Mouse (Mus musculus) liver, adult 2 months (tissue): ENCODE measurements around the gene Epb41l3.

Experiments
- CTCF ChIP-seq: fragments of 200-500 bp; IDR thresholded peaks from 2 replicates; pipeline ENCODE4 v1.5.1; 2011; ENCODE audit warnings: low read depth, low read length, control low read depth
- POLR2A ChIP-seq: fragments of 200-500 bp; IDR thresholded peaks from 2 replicates; pipeline ENCODE4 v1.6.1; 2011; ENCODE audit warnings: low read length, control low read depth; ENCODE audit not compliant: insufficient read depth; ENCODE audit errors: extremely low read depth

DNA sequence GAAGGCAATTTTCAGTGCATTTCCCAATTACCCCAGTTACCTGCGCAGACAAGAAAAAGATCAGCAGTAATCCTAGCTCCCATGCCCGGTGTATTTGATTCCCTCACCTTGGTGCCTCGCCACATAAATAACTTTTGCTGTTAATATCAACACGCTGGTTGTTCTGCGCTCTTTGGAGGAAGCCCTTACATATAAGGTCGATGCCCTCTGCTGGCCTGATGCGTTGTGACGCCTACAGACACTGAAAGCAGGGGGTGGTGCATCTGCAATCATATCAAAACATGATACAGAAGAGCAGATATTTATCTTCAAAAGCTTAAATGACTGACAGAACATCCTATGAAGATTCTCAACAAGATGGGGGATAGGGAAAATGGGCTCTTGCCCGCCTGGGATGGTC, 181.0 kb downstream of the Epb41l3 start:
- no peak for TF ChIP-seq CTCF
- no peak for TF ChIP-seq POLR2A
